Mouse (Mus musculus) midbrain, embryonic 11.5 days (tissue): ENCODE measurements around the gene Snap91. TPM values are rescaled to one million over a fixed set of nuclear protein-coding genes. Genes with fewer than 3 reads are reported as not detected.

ENCODE experiments used
- ATAC-seq: fragments of 200-750 bp; cut with Nextera tagmentation; 2 replicates; pipeline ENCODE4 v1.8.0; 2017; ENCODE audit warnings: moderate TSS enrichment, moderate library complexity; ENCODE audit not compliant: low FRiP score
- DNase-seq: peaks from one replicate; pipeline ENCODE4 v3.0.0; 2015; ENCODE audit warnings: low spot score; ENCODE audit errors: missing footprints
- H3K27ac ChIP-seq: fragments of 300-500 bp; sonication (generic); 2 replicates; pipeline ENCODE4 v1.5.1; 2014; ENCODE audit warnings: low read depth, low read length
- H3K27me3 ChIP-seq: fragments of 300-500 bp; sonication (generic); 2 replicates; pipeline ENCODE4 v1.6.1; 2014; ENCODE audit warnings: mild to moderate bottlenecking, low read length, moderate library complexity, mixed read lengths; ENCODE audit not compliant: control insufficient read depth, insufficient read depth
- H3K36me3 ChIP-seq: fragments of 300-500 bp; sonication (generic); 2 replicates; pipeline ENCODE4 v1.6.1; 2014; ENCODE audit warnings: mild to moderate bottlenecking, low read length, moderate library complexity, mixed read lengths; ENCODE audit not compliant: control insufficient read depth, insufficient read depth
- H3K4me1 ChIP-seq: fragments of 300-500 bp; sonication (generic); 2 replicates; pipeline ENCODE4 v1.6.1; 2014; ENCODE audit warnings: low read length; ENCODE audit not compliant: control insufficient read depth, insufficient read depth
- H3K4me2 ChIP-seq: fragments of 300-500 bp; sonication (generic); 2 replicates; pipeline ENCODE4 v1.6.1; 2014; ENCODE audit warnings: mild to moderate bottlenecking, moderate library complexity
- H3K4me3 ChIP-seq: fragments of 300-500 bp; sonication (generic); 2 replicates; pipeline ENCODE4 v1.5.1; 2014; ENCODE audit warnings: low read depth, low read length
- H3K9ac ChIP-seq: fragments of 300-500 bp; sonication (generic); 2 replicates; pipeline ENCODE4 v1.6.1; 2014; ENCODE audit warnings: low read length
- H3K9me3 ChIP-seq: fragments of 300-500 bp; sonication (generic); 2 replicates; pipeline ENCODE4 v1.6.1; 2016; ENCODE audit warnings: low read length; ENCODE audit not compliant: control insufficient read depth
- WGBS: fragments of 180-500 bp; shearing (Covaris S2); extraction: QIAGEN DNeasy Blood & Tissue Kit; methylation state at CpG from one replicate; pipeline ENCODE4 v1.1.7; 2014; 5-methylcytosine and 5-hydroxymethylcytosine counted together
- polyA plus RNA-seq: library from polyadenylated mRNA; unstranded; fragments of >200 nt; fragmentation: Nextera tagmentation; extraction: Ambion mirVana; gene quantifications from 2 replicates; pipeline ENCODE4 v1.2.1, GENCODE M21; 2014

Gene Snap91
- polyA plus RNA-seq, 1 experiment from 2014 or later, result 12.2 TPM

- H3K4me3 ChIP-seq, result no peak overlapping the region
- no peak overlapping the region for H3K4me2 ChIP-seq
- peaks cover 6% of the 10 kb centered on the region for H3K4me1 ChIP-seq
- no peaks in the 10 kb centered on the region for H3K9me3 ChIP-seq
- H3K36me3 ChIP-seq, result no peaks in the 10 kb centered on the region
- H3K27ac ChIP-seq, result no peak overlapping the region
- ATAC-seq, result peak; percentile 89
- H3K9ac ChIP-seq, result no peak overlapping the region
- no peaks in the 10 kb centered on the region for H3K27me3 ChIP-seq
- WGBS, result 31% methylated on average over 8 of the region's 8 CpGs
- DNase-seq, result peak; percentile 88
Observed at GRCm38 (mm10) chr9:86829034-86829433, 51.4 kb downstream of the Snap91 start.

GRCm38 (mm10) chr9:86819366-86819765 lies 61.1 kb downstream of the Snap91 start:
- DNase-seq (no peak), ATAC-seq (no peak)
- H3K9me3 ChIP-seq, result no peaks in the 10 kb centered on the region
- WGBS, result 82% methylated on average over 5 of the region's 5 CpGs
- no peak overlapping the region for H3K4me2 ChIP-seq
- H3K27ac ChIP-seq, result no peak overlapping the region
- no peaks in the 10 kb centered on the region for H3K27me3 ChIP-seq
- H3K36me3 ChIP-seq, result no peaks in the 10 kb centered on the region
- no peak overlapping the region for H3K9ac ChIP-seq
- no peaks in the 10 kb centered on the region for H3K4me1 ChIP-seq
- H3K4me3 ChIP-seq, result no peak overlapping the region

- WGBS, result 65% methylated on average over 4 of the region's 4 CpGs
- Histone ChIP-seq H3K4me1 (peaks cover 5% of the 10 kb centered on the region; the same call in 1 of the 2 replicates), H3K36me3 (no peaks in the 10 kb centered on the region), H3K27ac (no peak overlapping the region), H3K9ac (no peak overlapping the region), H3K27me3 (no peaks in the 10 kb centered on the region), H3K4me2 (no peak overlapping the region), H3K4me3 (no peak overlapping the region), H3K9me3 (no peaks in the 10 kb centered on the region)
- DNase-seq (no peak), ATAC-seq (no peak)
Observed at GRCm38 (mm10) chr9:86817673-86818072, 62.8 kb downstream of the Snap91 start.

GRCm38 (mm10) chr9:86814340-86814739 lies 66.1 kb downstream of the Snap91 start:
- H3K4me2 ChIP-seq, result no peak overlapping the region
- peaks cover 5% of the 10 kb centered on the region; the same call in 1 of the 2 replicates for H3K4me1 ChIP-seq
- no peaks in the 10 kb centered on the region for H3K27me3 ChIP-seq
- H3K27ac ChIP-seq, result no peak overlapping the region
- no peak overlapping the region for H3K4me3 ChIP-seq
- WGBS, result 73% methylated on average over 6 of the region's 6 CpGs
- no peak overlapping the region for H3K9ac ChIP-seq
- DNase-seq, result peak; percentile 80
- no peaks in the 10 kb centered on the region for H3K9me3 ChIP-seq
- no peaks in the 10 kb centered on the region for H3K36me3 ChIP-seq
- no peak for ATAC-seq

- no peak overlapping the region for H3K4me2 ChIP-seq
- peaks cover 5% of the 10 kb centered on the region; the same call in 1 of the 2 replicates for H3K4me1 ChIP-seq
- ATAC-seq (peak; percentile 83), DNase-seq (peak; percentile 83)
- H3K4me3 ChIP-seq, result no peak overlapping the region
- no peak overlapping the region for H3K9ac ChIP-seq
- no peaks in the 10 kb centered on the region for H3K9me3 ChIP-seq
- H3K36me3 ChIP-seq, result no peaks in the 10 kb centered on the region
- H3K27me3 ChIP-seq, result no peaks in the 10 kb centered on the region
- WGBS, result 11% methylated on average over 5 of the region's 5 CpGs
- no peak overlapping the region for H3K27ac ChIP-seq
Observed at GRCm38 (mm10) chr9:86813327-86813726, 67.1 kb downstream of the Snap91 start.

- peaks cover 5% of the 10 kb centered on the region; the same call in 1 of the 2 replicates for H3K4me1 ChIP-seq
- no peaks in the 10 kb centered on the region for H3K36me3 ChIP-seq
- WGBS, result 39% methylated on average over 5 of the region's 5 CpGs
- ATAC-seq (no peak), DNase-seq (no peak)
- no peaks in the 10 kb centered on the region for H3K27me3 ChIP-seq
- H3K4me3 ChIP-seq, result no peak overlapping the region
- H3K9me3 ChIP-seq, result no peaks in the 10 kb centered on the region
- H3K4me2 ChIP-seq, result no peak overlapping the region
- H3K27ac ChIP-seq, result no peak overlapping the region
- no peak overlapping the region for H3K9ac ChIP-seq
Observed at GRCm38 (mm10) chr9:86810696-86811232, 69.7 kb downstream of the Snap91 start.

GRCm38 (mm10) chr9:86810213-86810612 lies 70.2 kb downstream of the Snap91 start:
- Histone ChIP-seq H3K27me3 (no peaks in the 10 kb centered on the region), H3K9me3 (no peaks in the 10 kb centered on the region), H3K4me2 (no peak overlapping the region), H3K27ac (no peak overlapping the region), H3K4me1 (peaks cover 5% of the 10 kb centered on the region; the same call in 1 of the 2 replicates), H3K4me3 (no peak overlapping the region), H3K9ac (no peak overlapping the region), H3K36me3 (no peaks in the 10 kb centered on the region)
- no peak for ATAC-seq
- peak; percentile 66 for DNase-seq
- WGBS, result 83% methylated on average over 3 of the region's 3 CpGs

GRCm38 (mm10) chr9:86800600-86801163 lies 79.8 kb downstream of the Snap91 start:
- WGBS, result 20% methylated on average over 3 of the region's 3 CpGs
- no peaks in the 10 kb centered on the region for H3K9me3 ChIP-seq
- no peak overlapping the region for H3K9ac ChIP-seq
- H3K4me2 ChIP-seq, result no peak overlapping the region
- H3K4me3 ChIP-seq, result no peak overlapping the region
- no peaks in the 10 kb centered on the region for H3K27me3 ChIP-seq
- no peaks in the 10 kb centered on the region for H3K4me1 ChIP-seq
- H3K36me3 ChIP-seq, result no peaks in the 10 kb centered on the region
- DNase-seq, result peak; percentile 89
- ATAC-seq, result peak; percentile 63; the same call in 1 of the 2 replicates
- H3K27ac ChIP-seq, result no peak overlapping the region

- H3K4me2 ChIP-seq, result no peak overlapping the region
- H3K27ac ChIP-seq, result no peak overlapping the region
- DNase-seq (no peak), ATAC-seq (no peak)
- H3K9me3 ChIP-seq, result no peaks in the 10 kb centered on the region
- no peaks in the 10 kb centered on the region for H3K36me3 ChIP-seq
- H3K27me3 ChIP-seq, result no peaks in the 10 kb centered on the region
- H3K4me1 ChIP-seq, result no peaks in the 10 kb centered on the region
- no peak overlapping the region for H3K9ac ChIP-seq
- 85% methylated on average over 7 of the region's 7 CpGs for whole genome bisulfite sequencing
- H3K4me3 ChIP-seq, result no peak overlapping the region
Observed at GRCm38 (mm10) chr9:86799099-86799498, 81.4 kb downstream of the Snap91 start.
